Mouse (Mus musculus) urinary bladder, adult 2 months (tissue): Measurements from ENCODE around the gene Sptlc3. TPM values are rescaled to one million over a fixed set of nuclear protein-coding genes. Genes with fewer than 3 reads are reported as not detected.

Experiments used
- DNase-seq: peaks from one replicate; pipeline ENCODE4 v3.0.0; 2022; ENCODE audit warnings: low spot score
- polyA plus RNA-seq: library from polyadenylated mRNA; depleted of rRNA; stranded (reverse); fragments of >200 nt; gene quantifications from 2 replicates; pipeline ENCODE4 v1.2.3, GENCODE M21; 2012; rRNA removed

Gene Sptlc3
- polyA plus RNA-seq: 35.1 and 42.1 TPM in 2 replicates

DNA sequence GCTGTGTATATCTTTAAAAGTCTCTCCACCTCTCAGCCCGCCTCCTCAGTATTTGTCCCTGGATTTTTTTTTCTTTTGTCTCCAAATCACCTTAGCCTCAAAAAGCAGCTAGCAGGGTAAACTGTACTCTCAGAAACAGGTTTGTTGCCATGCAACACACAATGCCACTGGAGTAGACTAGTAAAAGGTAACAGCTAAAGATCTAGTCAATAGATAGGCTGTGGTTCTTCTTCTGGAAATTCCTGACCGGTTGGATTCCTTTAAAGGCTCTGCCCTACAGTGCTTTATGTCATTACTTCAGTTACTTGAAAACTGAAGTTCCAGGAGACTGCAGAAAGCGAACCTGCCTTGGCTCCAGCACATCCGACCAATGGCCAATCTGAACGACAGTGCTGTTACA, at the start of gene Sptlc3:
Gene Sptlc3 (plus strand): TSS at position 78 of the 400 bp plus-strand sequence.
- DNase-seq: no peak

DNA sequence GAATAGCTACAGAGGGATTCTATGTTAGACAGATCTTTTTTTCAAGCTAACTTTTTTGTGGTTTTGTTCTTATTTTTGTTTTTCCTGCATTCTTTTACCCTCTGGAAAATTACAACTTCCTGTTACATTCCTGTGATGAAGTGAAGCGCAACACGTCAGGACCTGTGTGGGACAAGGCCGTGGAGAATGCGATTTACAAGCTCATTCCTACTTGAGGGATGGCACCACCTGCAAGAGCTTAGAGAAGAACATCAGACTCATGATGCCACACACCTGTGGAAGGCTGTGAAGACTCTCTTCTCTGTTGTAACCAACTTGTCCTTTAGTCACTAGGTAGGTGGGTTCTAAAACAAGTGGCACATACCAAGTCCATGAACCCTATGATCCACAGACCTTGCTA, 26.0 kb upstream of the Sptlc3 start:
- DNase-seq: no peak

DNA sequence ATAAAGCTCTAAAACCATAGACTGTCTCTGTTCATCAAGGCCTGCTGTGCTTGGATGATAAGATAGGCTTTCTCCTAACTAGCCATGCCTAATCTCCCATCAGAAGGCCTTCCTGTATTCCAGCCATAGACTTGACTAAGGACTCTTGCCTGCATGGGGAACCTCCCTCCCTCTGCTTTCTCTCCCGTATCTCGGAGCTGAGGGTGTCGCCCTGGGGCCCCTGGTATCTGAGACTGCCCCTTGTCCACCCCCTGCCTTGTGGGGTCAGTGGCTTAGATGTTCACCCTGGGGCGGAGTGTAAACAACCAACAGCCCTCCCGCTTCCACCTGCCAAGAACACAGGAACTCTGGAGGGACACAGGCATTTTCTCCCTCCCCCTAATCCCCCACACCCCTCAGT, 5.0 kb upstream of the Sptlc3 start:
- DNase-seq: no peak

DNA sequence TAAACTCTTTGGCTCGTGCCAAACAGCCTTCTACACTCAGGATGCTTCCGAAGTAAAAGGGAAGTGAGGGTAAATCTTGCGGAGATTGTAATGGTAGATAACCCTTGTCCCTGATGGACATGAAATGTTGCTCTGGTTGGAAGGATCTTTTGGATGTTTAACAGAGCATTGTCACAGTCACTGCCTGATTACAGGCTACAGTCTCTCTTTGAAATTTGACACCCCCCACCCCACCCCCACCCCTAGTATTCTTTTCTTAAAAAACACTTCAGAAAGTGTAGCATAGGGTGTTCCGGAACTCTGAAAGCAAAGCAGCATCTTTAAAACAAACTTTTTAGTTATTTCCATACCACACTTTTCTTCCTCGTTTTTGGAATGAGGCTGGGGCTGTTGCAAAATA, 916 bp downstream of the Sptlc3 start:
- DNase-seq: no peak

DNA sequence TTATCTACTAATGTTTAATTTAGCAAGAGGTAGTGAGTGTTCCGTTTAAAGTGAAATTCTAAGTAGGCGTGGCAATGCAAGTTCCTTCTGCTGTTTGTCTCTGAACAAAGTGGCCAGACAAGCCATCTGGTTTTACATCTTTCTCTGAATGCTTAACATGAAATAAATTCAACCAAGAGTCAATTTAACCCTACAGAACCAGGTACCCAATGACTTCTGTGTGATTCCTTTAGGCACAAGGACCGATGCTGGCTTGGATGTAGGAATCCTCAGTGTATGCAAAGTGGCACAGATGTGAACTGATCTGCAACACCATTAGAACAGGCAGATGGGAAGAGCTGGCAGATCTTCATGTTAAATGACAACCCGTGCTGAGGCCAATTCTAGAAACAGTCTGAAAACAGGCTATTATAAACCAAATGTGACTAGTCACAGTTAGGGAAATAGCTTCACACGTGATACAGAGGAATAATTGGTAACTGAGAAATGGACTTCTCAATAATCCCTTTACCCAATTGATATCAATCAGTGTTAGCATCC, 68.3 kb downstream of the Sptlc3 start:
- DNase-seq: no peak

DNA sequence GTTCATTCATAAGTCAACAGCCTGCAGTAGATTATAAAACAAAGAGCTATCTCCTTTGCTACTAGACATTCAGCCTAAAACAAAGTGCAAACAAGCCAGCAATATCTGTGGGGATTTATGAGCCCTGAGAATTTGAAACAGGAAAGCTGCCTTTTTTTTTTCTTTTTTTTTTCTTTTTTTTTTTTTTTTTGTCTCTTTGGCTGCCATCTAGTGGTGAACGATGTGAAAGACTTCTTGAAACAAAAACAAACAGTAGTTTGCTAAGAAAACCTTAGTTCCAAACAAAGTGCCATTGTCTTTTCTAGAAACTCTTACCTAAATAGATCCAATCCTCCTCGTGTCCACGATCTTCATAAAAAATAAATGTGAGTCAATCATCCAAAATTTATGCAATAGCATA, 85.6 kb downstream of the Sptlc3 start:
- no peak for DNase-seq

DNA sequence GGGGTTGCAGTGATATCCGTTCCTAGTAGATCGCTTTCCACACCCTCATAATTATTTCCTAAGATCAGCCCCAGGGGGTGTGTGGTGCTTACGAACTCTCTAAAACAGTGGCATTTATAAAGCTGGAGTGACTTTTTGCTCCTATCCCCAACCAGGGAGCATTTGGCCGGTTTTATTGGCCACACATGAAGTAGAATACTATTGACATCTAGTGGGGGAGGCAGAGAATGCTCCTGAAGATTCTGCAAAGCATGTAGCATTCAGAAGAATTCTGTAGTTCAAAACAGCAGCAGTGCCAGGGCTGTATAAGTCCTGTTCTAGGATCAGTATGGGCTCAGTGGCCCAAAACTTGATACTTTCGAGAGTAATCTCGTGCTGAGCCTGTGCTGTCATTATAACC, 89.1 kb downstream of the Sptlc3 start:
- DNase-seq: no peak

DNA sequence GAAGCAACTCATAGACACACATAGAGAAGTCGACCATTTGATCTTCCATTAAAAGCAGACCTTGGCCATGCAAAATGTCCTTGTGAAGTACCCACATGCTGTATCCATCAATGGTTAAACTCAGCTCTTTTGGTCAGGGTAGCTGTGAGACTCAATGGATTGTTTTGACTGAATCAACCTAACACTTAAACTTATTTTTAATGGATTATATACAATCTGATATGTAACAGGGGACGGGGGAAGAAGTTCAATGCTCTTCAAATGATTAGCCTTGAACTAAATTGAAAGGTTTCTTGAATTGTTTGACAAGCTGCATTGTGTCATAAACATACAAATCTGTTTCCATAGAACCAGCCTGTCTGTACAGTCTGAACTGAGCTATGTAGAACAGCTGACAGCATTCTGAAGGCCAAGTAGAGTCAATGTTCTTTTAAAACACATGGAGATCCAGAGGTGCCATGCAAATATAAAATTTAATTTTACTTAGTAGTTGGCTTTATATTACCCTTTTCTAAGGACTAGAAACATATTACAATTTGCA, 94.0 kb downstream of the Sptlc3 start:
- no peak for DNase-seq

DNA sequence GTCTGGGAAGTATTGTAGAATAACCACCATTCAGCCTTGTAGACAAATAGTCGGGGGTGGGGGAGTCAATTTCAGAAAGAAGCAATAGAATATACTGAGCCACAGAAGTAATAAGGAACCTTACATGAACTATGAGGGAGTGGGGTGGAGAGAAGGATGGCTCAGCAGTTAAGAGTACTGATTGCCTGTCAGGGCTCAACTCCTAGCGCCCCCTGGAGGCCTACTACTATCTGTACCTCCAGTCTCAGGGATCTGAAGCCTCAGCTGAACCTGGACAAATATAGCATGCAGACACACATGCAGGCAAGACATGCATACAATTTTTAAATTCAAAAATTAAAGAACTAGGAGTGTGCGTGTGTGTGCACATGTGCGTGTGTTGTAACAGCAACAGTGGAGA, 96.2 kb downstream of the Sptlc3 start:
- no peak for DNase-seq

DNA sequence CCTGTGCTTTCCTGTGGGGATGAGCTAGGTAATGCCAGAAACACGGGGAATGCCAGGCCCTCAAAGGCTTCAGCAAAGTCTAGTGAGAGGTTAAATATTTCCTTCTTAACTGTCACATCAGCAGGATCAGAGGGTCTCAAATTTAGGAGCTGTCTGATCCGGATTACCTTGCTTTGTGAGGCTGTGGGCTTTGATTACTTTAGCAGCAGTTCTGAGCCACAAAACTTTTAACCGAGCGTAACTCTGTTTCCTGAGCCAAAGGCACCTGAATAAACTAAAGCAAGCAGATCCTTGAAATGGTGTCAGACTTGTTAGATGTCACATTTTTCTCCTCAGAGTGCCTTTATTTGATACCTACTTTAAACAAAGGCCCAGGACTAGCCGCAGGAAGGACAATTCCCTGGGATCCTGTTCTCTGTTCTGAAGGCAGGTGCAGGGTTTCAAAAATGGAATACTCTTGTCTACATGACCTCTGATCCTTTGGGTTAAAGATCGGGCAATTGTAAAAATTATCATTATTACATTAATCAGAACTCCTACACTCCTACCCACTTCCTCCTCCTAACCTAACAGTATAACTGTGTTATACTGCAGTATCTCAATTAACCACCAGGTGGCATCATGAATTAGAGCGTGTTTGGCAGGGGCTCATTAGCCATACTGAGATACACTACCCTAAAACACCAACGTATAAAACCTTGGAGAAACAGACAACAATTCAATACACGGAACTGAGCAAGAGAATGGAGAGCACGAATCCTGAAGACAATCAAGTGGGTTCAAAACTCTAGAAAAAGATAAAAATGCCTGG, 97.4 kb downstream of the Sptlc3 start:
- no peak for DNase-seq

DNA sequence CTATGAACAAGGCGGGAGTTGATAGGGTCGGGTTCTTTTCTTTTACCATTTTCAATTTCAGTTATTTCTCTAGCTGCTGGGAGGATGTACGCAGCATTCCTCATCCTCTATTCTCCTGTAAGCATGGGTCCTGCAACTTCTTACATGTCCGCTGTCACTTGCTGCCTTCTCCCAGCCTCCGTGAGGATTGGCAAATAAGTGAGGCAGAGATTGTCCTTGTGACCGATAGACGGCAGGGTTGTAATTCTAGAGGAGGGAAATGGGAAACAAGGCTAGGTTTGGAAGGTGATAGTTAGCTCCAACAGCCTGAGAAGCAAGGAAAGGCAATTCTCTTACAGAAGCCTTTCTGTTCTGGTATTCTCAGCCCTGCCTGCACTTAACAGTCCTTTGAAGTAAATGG, 98.4 kb downstream of the Sptlc3 start:
- no peak for DNase-seq

DNA sequence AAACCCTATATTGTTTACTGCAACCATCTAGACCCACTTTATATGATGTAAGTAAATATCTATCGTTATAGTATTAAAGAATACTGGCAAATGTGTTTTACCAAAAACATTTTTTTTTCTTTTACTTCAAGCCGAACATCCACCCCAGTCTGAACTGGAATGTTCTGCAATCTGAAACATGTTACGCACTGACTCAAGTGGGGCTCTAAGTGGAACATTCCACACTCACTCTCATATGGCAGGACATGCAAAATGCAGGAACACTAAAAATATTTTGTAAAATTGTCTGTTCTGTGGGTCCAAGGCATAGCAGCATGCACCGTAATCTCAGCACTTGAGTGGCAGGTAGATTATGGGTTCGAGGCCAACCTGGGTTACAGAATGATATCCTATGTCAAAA, 103.5 kb downstream of the Sptlc3 start:
- DNase-seq: no peak

DNA sequence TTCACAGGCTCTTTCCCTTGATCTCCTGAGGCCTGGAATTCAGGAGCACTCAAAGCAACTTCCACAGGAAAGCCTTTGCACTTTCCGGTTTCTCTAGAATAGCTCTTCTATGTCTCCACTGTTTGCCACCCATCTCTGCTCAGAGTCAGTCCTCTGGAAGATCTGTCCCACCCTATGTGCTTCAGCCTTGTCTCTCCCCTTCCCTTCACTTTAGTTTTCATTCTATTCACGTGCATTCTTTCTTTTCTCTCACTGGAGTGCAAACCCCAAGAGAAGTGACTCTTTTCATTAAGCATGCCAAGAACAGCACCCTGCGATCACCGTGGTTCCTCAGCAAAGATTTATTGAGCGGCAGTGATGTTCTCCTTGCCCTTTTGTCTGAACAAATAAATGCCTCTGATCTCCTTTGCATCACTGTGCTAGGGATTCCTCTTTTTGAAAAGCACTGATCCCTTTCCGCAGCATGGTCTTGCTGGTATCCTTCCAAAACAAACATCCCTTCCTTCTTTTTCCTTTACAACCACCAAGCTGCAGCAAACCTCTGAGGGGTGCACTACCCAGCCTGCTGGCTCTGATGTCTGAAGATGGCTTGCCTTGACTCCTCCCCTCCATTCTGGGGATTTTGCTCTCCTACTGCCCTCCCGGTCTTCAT, 108.0 kb downstream of the Sptlc3 start:
- no peak for DNase-seq

DNA sequence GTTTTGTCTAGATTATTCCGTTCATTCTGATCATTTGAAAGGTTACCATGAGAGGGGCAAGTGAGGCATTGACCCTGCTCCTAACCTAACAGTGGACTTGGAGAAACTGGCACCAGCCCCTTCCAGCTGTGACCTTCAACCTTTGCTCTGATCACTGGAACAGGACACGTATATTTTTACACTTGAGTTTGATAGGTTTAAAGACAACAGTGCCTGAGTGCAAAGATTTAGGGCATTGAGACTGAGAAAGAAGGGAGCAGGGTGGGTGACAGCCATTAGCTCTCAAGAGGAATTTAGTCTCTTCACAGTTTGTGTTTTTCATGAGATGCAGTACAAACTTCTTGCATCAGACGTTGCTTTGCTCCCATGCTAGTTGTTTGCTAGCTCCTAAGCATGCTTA, 114.5 kb downstream of the Sptlc3 start:
- no peak for DNase-seq

DNA sequence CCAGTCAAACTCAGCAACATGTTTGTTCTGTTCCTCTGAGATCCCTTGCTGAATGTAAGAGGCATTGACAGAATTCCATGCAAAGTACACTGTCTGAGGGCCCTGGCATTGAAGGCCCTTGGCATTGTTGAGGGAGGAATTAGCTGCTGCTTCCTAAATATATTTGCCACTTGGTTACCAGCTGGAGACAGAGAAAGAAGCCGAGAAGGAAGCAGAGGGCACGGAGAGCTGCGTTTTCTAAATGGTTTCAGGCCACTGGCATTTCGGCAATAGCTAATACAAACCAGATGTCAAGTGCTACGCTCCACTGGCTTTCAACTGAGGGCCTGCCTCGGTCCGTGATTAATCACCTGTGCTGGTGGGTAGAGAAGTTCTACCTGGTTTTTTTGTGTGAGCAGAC, 115.1 kb downstream of the Sptlc3 start:
- DNase-seq: no peak

DNA sequence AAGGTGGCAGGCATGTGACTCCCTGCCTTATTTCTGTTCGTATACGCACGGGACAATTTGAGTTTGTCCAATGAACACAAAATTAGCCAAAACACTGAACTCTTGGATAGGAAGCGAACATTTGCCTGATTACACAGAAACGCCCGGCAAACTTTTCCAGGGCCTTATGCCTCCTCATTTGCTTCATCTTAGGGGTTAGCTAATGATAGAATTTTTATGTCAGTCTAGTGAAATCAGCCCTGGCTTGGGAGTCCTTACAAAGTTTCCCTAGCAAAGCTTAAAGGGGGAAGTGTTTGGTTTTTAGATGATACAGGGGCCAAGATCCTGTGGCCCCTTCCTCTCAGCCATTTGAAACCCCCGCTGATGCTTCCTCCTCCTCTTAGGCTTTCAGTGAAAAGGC, 115.5 kb downstream of the Sptlc3 start:
- no peak for DNase-seq

DNA sequence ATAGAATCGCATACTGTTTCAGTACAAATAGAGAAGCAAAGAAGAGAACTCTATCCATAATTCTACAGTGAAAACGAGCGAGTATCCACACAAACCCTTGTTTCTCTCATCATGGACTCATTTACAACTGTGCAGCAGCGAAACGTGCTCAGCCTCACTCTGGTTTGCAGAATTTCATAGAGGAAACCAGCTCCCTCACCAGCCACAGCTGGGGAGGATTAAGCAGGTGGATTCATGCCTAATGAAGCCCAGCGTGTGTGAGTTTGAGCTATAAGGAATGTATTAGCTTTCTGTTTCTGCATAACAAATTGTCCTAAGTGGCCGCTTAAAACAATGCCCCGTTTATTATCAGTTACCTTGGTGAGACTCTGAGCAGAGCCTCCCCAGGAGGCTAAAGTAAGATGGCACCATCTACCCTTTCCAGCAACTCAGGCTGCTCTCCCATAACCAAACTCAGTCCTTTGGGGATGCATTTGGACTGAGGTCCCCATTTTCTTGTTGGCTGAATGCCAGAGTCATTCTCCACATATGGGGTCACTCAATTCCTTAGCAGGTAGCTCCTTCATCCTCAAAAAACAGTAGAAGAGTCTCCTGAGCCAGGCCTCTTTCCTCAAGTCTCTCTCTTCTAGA, 116.1 kb downstream of the Sptlc3 start:
- DNase-seq: no peak

DNA sequence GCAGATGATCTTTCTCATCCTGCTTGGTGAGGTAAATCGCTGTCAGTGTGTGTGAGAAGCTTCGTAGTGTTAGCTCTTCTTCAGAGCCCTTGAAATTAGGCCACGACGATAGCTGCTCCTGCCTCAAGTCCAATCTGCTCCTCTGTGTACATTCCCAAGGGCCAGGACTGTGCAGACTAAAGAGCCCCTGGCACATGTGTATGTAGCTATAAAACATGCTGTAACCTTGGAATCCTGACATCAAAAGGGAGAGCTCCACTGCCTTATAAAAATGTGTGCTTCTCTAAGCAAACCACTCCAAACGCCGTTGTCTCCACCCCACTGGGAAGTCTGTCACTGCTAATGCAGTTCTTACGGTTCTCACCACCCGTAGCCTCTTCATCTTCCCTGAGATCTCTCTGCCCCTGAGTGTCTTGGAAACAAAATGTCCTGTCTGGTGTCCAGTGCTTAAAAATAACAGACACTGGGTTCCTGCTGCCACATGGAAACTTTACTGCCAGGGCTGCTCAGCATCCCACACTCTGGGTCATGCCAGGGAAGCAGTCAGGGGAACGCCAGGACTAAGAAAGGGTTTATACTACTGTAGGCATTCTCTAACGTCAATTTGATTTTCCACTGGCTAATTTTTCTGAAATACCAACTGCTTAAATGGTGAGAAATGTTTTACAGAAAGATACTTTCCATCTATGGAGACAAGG, 118.8 kb downstream of the Sptlc3 start:
- DNase-seq: no peak

DNA sequence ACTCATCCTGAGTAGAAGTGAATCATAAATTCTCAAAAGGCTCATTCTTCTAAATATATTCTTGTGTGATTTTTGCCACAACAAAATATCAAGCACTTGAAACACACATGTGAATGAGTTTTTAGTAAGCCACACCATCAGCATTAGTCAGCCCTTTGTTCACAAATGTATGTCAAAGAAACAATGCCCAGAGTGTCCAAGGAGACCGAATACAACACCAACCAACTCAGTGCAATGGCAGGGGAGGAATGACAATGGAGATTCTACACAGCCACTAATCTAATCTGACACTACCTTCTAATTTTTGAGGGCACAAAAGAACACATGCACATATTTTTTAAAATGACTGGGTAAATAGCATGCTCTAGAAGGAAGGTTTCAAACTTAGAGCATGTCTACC, 132.8 kb downstream of the Sptlc3 start:
- no peak for DNase-seq

DNA sequence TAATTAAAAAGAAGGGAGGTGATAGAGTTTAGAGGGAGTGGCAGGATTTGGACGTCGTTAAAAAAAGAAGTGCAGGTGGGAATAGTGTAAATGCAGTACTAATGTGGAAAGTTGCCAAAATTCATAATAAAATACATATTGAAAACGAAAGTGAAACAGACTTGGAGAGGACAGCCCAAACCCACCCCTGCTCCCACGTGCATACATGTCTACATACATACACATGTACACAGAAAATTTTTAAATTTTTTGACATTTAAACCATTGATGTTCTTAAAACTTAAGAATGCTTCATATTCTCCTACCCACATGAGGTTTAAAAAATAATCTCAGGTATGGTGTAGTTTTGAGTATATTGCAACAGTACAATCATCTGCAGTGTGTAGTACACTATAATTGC, 135.0 kb downstream of the Sptlc3 start:
- DNase-seq: no peak

DNA sequence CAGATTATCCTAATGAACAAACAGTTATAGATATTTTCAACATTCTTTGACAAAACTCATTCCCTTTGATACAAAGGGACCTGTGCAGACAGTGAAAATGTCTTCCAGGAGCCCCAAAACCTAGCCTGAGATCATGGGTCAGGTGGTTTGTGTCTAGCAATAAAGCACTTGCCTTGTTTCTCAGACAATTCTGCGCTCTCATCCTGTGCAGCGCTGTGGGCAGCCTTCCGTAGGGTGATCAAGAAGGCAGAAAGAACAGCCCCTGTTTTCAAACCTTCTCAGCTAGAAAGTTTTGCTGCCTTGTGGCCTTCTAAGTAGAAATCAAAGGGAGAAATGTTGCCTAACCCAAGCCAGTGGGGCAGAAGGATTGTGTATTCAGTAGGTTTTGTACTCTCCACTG, 135.9 kb downstream of the Sptlc3 start:
- no peak for DNase-seq

DNA sequence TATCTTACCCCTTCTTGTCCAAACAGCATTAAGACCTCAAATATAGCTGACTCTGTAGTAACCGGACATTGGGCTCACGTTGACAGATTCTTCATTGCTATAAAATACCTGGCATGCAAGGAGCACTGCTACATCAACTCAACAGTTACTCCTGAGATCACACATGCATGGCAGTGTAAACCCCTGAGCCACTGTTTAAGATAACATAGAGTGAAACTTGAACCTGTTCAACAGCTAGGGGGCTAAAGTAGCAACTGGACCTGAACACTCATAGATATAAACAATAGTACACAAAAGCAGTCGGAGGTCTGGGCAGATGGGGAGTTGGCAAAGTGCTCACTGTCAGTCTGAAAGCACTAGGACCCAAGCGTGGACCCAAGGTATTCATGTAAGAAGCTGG, 140.8 kb downstream of the Sptlc3 start:
- DNase-seq: no peak
